Mouse (Mus musculus): ENCODE data around the gene Soat2. TPM values are rescaled to one million over a fixed set of nuclear protein-coding genes. Genes with fewer than 3 reads are reported as not detected.

The Soat2 gene
- 0.69 and 0.79 TPM in 2 replicates for polyA plus RNA-seq (2015; fragmentation: Nextera tagmentation; extraction: Ambion mirVana)

GRCm38 (mm10) chr15:102150301-102151135 is at the start of gene Soat2:
Gene Soat2, plus strand, starts transcription at chr15:102150526.

DNA sequence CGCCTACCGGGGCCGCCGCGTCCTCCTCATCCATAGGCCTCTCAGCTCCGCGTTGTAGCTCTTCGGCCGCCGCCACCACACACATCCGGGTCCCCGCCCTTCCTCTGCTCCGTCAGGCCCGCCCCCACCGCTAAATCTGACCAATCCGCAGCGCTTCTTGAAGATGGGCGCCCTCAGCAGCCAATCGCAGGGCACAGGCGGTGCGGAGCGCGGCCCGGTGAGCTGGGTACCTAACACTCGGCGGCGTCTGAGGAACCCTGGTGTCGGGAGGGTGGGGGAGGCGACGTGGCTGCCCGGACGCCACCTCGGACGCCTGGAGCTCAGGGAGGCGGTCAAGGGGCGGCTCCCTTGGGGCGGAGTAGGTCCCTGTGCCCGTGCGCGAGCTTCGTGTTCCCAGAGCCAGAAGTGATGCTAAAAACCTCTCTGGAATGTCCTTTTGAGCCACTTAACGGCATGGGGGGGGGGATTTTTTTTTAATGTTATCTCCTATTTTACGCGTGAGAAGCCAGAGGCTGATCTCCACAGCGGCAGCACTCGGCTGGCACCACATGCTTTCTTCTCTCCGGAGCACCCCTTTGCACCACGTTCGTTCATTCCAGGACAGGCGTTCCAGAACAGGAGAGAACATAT is 14.1 kb upstream of the Soat2 start, which contains the start of gene Spryd3:
Gene Spryd3 (minus strand): TSS at position 106 of the 630 bp plus-strand sequence.

GRCm38 (mm10) chr15:102144274-102144711 is 6.0 kb upstream of the Soat2 start, which contains the start of gene Igfbp6:
Gene Igfbp6, plus strand, starts transcription at chr15:102144362.

DNA sequence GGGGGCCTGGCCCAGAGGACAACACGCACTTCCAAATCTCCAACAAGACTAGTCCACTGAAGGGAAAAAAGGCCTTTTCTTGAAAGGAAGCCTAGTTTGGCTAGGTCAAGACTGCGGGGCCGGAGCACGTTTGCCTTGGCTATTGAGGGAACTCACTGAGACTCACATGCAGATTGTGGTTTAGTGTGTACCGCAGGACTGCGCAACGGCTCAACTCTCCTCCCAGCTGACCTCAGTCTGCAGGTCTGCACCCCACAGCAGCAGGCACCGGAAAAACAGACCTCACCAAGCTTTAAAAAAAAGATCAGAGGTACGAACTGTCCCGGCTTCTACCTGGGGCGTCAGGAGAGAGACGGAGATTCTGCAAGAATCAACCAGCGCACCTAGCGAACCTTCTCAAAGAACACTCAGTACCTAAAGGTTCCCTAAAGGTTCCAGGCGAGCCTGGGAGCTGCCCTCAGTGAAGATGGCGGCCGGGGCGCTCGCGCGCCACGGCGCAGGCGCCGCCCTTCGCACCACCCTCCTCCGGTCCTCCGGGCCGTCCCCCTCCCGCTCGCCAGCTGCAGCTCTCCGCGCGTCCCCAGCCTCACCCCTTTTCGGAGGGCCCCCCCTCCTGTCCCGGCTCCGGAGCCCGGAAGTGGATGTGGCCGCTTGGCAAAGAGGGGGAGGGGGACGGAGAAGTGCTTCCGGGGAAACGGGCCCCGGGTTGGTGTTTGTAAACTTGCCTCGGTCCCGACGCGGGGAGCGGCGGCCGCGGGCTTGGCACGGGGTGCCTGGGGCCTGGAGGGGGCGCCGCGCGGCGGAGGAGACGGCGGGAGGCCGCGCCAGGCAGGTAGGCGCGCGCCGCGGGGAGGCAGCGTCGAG is 52.9 kb downstream of the Soat2 start, which contains the start of gene Zfp740:
Gene Zfp740 (plus strand): TSS at position 279 of the 864 bp plus-strand sequence.

GRCm38 (mm10) chr15:102204674-102205505 is 54.6 kb downstream of the Soat2 start, which contains the start of gene Csad:
Gene Csad, minus strand, starts transcription at chr15:102204724.

Other genes with a start within 250 kb of the Soat2 start
- 0.12 and 8.4 TPM in 2 replicates for gene Krt4, start 225.8 kb upstream of the Soat2 start, polyA plus RNA-seq (2015; fragmentation: Nextera tagmentation; extraction: Ambion mirVana)
- 0.06 and 0.18 TPM in 2 replicates for gene Krt79, start 210.2 kb upstream of the Soat2 start, polyA plus RNA-seq (2015; fragmentation: Nextera tagmentation; extraction: Ambion mirVana)
- gene Krt78, start 196.2 kb upstream of the Soat2 start, polyA plus RNA-seq (2015; fragmentation: Nextera tagmentation; extraction: Ambion mirVana) = 0.04 and 0.24 TPM in 2 replicates
- 16.4 and 18.5 TPM in 2 replicates for gene Krt8, start 146.0 kb upstream of the Soat2 start, polyA plus RNA-seq (2015; fragmentation: Nextera tagmentation; extraction: Ambion mirVana)
- 17.9 and 22.7 TPM in 2 replicates for gene Krt18, start 122.3 kb upstream of the Soat2 start, polyA plus RNA-seq (2015; fragmentation: Nextera tagmentation; extraction: Ambion mirVana)
- gene Eif4b, start 76.8 kb upstream of the Soat2 start, polyA plus RNA-seq (2015; fragmentation: Nextera tagmentation; extraction: Ambion mirVana) = 56.3 and 69.5 TPM in 2 replicates
- gene Tns2, start 50.1 kb upstream of the Soat2 start, polyA plus RNA-seq (2015; fragmentation: Nextera tagmentation; extraction: Ambion mirVana) = 30.7 and 39.4 TPM in 2 replicates
- gene Spryd3, start 14.3 kb upstream of the Soat2 start, polyA plus RNA-seq (2015; fragmentation: Nextera tagmentation; extraction: Ambion mirVana) = 25.6 and 29.0 TPM in 2 replicates
- 140 and 238 TPM in 2 replicates for gene Igfbp6, start 6.2 kb upstream of the Soat2 start, polyA plus RNA-seq (2015; fragmentation: Nextera tagmentation; extraction: Ambion mirVana)
- 24.1 and 32.2 TPM in 2 replicates for gene Zfp740, start 52.7 kb downstream of the Soat2 start, polyA plus RNA-seq (2015; fragmentation: Nextera tagmentation; extraction: Ambion mirVana)
- 66.5 and 80.5 TPM in 2 replicates for gene Csad, start 54.2 kb downstream of the Soat2 start, polyA plus RNA-seq (2015; fragmentation: Nextera tagmentation; extraction: Ambion mirVana)
- gene Itgb7, start 81.4 kb downstream of the Soat2 start, polyA plus RNA-seq (2015; fragmentation: Nextera tagmentation; extraction: Ambion mirVana) = 0.90 and 2.7 TPM in 2 replicates
- gene Rarg, start 107.0 kb downstream of the Soat2 start, polyA plus RNA-seq (2015; fragmentation: Nextera tagmentation; extraction: Ambion mirVana) = 16.1 and 19.9 TPM in 2 replicates
- gene Gm9918, start 120.0 kb downstream of the Soat2 start, polyA plus RNA-seq (2015; fragmentation: Nextera tagmentation; extraction: Ambion mirVana) = 0.19 and 0.49 TPM in 2 replicates
- 42.8 and 60.8 TPM in 2 replicates for gene Mfsd5, start 128.9 kb downstream of the Soat2 start, polyA plus RNA-seq (2015; fragmentation: Nextera tagmentation; extraction: Ambion mirVana)
- gene Espl1, start 145.7 kb downstream of the Soat2 start, polyA plus RNA-seq (2015; fragmentation: Nextera tagmentation; extraction: Ambion mirVana) = 4.3 and 4.6 TPM in 2 replicates
- 557 and 831 TPM in 2 replicates for gene Pfdn5, start 175.6 kb downstream of the Soat2 start, polyA plus RNA-seq (2015; fragmentation: Nextera tagmentation; extraction: Ambion mirVana)
- 70.0 and 81.2 TPM in 2 replicates for gene Myg1, start 181.2 kb downstream of the Soat2 start, polyA plus RNA-seq (2015; fragmentation: Nextera tagmentation; extraction: Ambion mirVana)
- 20.1 and 31.7 TPM in 2 replicates for gene Aaas, start 200.2 kb downstream of the Soat2 start, polyA plus RNA-seq (2015; fragmentation: Nextera tagmentation; extraction: Ambion mirVana)
- 0.10 and 0.27 TPM in 2 replicates for gene Sp7, start 216.7 kb downstream of the Soat2 start, polyA plus RNA-seq (2015; fragmentation: Nextera tagmentation; extraction: Ambion mirVana)